Mouse (Mus musculus) CD4-positive, CD25-positive, alpha-beta regulatory T cell, adult 2 months (primary cell): ENCODE measurements at regions not wholly inside any gene's neighbourhood (a gene's known extent, or its start where the extent isn't known, plus 50 kb on each side); places are given as distances from the start of the nearest gene placed in this dataset.

Experiments used
- DNase-seq: peaks from one replicate; pipeline ENCODE4 v3.0.0-alpha.2; 2012; ENCODE audit warnings: low read depth, low spot score

GRCm38 (mm10) chr7:75923951-75924467, 75.9 kb downstream of the Klhl25 start:
- DNase-seq = no peak

- peak; percentile 71 for DNase-seq
Observed at GRCm38 (mm10) chr7:75927537-75927936, 79.4 kb downstream of the Klhl25 start.

DNA sequence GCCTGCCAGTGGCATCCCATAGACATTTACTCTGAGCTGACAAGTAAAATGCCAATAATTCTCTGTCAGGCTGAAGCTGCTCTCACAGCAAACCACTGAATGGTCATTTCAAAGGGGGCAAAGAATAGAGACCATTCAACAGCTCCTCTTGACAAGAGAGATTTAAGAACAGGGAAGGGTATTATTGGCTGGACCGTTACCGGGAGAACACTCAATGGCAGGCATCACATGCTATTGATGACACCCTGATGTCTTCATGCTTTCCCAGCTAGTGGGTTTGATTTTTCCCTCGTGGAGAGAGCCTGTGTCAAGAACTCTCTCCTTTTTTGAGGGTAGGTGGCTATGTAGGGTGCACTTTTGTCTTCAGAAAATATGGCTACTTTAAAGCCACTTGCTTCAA, 95.7 kb downstream of the Klhl25 start:
- DNase-seq = no peak

GRCm38 (mm10) chr7:75955671-75956070, 107.6 kb downstream of the Klhl25 start:
- no peak for DNase-seq

DNA sequence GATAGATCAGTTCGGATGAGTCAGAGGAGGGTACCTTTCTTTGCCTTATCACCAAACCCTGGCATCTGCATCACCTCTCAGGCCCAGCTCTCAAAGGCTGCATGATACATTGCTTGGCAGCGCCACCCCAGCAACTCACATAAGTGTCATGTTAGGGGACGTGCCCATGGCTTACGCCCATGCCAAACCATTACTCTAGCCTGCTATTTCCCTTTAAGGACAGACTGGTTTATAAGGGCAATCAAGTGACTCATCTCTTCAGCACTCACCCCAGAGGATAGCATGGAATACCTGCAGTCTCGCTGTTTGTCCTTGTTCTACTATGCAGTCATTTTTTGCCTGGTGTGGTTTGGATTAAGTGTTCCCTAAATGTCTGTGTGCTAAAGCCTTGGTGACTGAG, 109.3 kb downstream of the Klhl25 start:
- no peak for DNase-seq

DNA sequence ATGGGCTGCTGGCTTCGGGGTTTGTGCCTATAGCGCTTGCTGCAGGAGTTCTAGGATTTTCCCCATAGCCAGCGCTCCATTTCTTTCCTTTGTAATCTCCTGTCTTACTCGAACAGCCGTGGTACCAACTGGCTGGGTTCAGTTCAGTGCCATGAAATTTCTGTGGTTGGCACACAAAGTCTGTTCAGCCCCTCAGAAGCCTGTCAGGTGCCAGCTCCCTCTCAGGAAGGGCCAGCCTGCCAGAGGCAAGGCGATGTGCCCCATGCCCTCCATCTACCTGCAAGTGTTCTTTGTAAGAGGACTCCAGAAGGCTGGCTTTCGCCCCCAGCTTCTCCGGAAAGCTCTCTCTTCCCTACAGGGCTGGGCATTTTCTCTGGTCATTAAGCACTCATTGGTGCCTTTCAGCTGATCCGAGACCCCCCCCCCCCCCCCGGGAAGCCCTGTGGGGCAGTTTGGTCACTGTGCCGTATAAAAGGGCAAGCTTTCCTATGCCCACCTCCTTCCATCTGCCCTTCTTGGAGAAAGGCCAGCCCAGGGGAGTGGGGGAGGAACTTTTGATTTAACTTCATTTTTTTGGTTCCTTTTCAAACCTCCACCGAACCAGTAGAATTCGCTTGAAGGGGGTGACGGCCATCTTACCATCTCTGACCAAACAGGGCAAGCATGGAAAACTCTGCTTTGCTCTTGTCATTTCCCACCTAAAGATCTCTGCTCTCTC, 112.0 kb downstream of the Klhl25 start:
- no peak for DNase-seq

- DNase-seq = no peak
Observed at GRCm38 (mm10) chr7:75968177-75968576, 120.1 kb downstream of the Klhl25 start.

GRCm38 (mm10) chr7:75970914-75971313, 122.8 kb downstream of the Klhl25 start:
- no peak for DNase-seq

DNA sequence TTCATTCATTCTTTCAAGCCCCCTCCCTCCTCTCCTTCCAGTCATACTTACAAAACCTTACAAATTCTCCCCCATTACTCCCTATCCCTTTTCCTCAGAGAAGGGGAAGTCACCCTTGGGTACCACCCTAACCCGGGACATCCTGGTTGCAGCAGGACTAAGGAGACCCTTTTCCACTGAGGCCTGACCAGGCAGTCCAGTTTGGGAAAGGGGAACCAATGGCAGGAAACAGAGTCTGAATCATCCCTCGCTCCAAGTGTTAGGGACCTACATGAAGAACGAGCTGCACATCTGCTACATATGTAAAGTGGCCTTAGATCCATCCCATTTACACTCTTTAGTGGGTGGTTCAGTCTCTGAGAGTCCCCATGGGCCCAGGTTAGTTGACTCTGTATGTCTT, 123.6 kb downstream of the Klhl25 start:
- DNase-seq = no peak

- peak; percentile 59 for DNase-seq
Observed at GRCm38 (mm10) chr7:75981560-75981959, 133.4 kb downstream of the Klhl25 start.

- no peak for DNase-seq
Observed at GRCm38 (mm10) chr7:75983029-75983808, 135.1 kb downstream of the Klhl25 start.

- DNase-seq = no peak
Observed at GRCm38 (mm10) chr7:75983809-75984171, 135.7 kb downstream of the Klhl25 start.

DNA sequence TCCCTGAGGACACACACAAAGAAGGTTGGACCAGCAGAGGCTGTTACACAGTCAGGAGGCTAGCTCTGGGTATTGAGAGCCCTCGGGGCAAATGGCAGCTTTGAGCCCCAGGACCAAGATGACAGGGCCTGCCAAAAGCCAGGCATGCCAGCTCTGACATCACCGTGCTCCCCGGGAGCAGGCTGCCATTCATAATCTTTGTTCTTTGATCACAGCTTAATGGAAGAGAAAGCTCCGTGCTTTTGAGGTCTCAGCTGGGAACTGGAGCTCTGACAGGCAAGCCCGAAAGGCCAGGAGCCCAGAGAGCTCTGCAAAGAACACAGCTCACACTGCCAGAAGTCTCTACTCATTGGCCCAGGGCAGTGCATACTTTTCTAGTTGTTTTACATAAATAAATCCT, 150.7 kb downstream of the Klhl25 start:
- DNase-seq = no peak

DNA sequence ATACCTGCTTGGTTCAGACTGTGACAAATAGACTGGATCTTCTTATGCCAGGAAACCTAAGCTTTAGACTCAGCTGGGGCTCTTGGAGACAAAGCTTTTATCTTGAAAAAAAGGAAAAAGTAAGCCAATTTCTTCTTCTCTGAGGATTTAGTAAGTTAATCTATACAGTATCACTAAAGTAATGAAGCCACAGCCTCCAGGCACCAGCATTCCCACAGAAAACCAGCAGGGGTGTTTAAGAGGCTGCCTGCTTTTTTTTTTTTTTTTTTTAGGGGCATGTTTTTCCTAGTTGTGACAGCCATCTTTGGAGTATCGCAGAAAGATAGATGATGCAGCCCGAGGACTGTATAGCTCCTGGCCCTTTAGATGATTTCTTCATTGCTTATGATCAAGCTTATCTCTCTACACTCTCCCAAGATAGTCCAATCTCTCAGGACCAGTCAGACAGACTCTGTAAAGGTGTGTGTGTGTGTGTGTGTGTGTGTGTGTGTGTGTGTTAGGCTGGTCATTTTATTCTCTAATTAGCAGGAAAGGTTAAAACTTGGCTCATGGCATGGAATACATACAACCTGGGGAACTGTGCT, 151.3 kb downstream of the Klhl25 start:
- DNase-seq = no peak

DNA sequence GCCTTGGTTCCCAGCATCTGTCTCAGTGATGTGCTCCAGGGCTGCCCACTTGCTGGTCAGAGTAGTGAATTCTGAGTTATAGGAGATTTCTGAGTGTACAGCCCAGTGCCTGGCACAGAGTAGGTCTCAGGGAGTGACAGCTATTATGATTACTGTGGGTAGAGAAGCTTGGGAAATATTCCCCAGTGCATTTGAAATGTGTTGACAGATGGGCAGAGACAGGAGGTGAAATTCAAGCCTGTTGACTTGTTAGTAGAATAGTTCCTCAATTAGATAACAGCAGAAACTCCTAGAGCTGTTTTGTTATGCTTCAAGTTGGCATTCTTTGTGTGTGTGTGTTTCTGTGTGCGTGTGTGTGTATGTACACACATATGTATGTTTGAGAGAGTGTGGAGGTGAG, 152.9 kb downstream of the Klhl25 start:
- DNase-seq = no peak

- DNase-seq = no peak
Observed at GRCm38 (mm10) chr7:76008226-76008625, 160.1 kb downstream of the Klhl25 start.

DNA sequence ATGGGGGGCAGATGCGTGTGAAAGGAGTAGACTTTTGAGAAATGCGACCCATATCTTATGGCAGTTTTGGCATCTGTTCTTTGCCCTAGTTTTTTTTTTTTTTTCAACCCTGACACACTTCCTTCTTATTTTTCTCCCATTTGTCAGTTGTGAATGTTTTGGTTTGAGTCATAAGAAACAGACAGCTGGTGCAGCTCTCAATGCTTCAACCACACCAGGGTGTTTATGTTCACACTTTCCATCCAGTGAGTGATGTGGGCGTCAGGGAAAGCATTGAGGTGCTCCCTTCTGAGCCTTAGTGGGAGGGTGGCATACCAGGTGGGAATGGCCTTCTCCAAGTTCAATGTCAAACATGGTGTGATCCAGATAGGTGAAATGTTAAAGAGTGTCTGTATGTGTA, 181.9 kb upstream of the Agbl1 start:
- DNase-seq = peak; percentile 36

DNA sequence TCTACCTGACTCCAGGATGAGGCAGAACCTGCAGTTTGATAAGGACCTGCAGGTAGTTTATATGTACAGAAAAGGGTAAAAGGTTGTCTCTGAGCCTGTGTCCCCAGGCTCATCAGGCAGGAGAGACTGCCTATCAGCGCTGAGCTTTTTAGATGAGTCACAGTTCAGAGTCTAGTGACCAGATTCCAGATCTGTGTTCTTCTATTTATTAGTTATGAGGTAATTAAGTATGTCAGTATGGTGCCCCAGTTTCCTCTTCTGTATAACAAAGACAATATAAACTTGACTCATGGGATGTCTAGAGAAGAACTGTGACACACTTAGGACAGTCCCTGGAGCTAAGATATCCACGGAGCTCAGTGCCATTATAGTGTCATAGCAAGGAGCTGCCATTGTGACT, 180.3 kb upstream of the Agbl1 start:
- no peak for DNase-seq

DNA sequence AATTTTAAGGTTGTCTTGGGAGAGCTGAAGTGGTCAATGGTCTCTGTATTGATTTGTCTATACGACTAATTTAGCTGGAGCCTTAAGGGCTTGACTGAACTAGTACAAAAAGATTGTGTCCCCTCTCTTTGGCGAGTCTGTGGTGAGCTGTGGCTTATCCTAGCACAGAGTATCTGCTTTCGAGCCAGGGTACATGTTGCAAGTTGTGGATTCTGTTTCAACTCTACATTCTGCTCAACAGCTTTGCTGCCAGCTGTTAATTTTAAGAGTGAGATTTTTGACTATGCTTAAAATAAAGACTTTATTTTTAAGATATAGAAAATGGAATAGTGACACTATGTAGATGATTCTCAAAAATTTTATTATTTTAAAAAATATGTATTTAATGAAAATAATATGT, 175.8 kb upstream of the Agbl1 start:
- no peak for DNase-seq

DNA sequence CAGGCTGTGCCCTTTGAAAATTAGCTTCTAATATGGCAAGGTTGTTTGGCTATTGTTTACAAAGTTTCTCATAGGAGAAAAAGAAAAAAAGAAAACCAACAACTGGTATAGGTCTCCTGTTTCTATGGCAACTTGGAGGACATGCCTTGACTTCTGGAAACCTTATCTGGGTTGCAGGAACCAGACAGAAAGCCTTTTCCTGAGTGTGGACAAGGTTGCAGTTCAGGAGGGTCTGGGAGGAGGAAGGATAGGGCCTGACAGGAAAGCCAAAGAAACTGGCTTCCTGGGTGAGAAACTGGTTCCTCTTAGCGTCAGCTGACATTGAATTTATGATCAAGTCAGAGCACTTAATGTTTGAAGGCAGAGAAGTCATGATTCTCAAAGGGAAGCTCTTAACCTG, 130.5 kb upstream of the Agbl1 start:
- DNase-seq = no peak

DNA sequence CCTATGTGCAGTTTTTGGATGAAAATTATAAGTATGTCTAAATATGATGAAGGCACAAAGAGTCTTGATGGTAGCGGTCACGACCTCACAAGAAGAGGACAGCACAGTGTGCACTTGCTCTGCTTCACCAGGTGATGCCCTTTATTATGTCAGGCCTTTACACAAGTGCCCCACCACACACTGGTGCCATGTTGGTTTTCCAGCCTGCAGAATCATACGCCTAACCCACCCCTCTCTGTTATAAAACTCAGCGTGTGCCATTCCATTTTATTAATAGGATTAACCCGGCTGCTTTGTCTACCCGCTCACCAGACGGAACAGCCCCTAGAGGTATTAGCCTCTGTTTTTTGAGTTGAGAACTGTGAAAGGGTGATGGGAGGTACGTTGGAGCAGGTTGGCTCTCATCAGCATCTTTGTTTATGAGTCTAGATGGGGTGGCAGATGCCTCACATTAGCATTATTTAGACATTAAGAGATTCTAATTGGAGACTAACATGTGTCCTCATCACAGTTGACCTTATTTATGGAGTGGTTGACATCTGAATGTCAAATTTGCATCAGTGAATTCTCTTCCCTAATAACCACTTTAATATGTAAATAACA, 108.3 kb upstream of the Agbl1 start:
- DNase-seq = no peak

DNA sequence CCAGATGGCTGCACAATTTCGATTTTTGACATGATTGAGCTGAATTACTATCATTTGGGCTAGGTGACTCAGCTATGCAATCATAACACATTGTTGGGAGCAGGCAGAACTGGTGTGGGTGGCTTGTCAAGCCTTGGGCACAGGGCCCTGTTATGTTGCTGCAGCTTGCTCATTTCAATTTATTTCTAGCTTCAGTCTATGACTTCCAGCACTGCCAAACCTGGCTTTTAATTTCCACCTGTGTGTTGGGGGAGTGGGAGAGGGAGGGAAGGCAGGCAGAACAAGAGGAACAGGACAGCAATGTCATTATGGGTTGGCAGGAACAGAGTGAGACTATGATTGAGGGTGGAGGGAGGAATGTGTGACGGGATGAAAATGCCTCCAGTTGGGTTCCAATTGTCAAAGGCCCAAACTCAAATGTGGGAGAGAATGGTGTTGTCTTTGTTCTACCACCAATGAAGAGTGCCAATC, 102.0 kb upstream of the Agbl1 start:
- no peak for DNase-seq
